Mouse (Mus musculus): ENCODE data around the gene Pard3b.

Pard3b gene

DNA sequence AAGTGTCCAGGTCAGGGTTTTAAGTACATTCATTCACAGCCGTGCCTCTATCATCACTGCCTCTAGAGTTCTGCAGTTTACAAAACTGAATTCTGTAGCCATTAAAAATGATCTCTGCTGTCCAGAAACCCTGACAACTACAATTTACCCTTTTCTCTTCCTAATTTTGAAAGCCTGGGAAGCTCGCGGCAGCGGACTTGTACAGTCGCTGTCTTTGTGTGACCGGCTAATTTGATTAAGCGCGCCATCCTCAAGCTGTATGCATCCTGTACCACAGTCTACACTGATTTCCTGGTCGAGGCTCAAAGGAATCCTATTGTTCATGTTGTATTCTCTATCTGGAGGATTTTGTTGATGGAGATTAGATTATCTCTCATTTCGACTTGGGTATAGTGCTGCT lies 448.8 kb downstream of the Pard3b start:
- no peak for DNase-seq (ENCODE audit: low read depth)

DNA sequence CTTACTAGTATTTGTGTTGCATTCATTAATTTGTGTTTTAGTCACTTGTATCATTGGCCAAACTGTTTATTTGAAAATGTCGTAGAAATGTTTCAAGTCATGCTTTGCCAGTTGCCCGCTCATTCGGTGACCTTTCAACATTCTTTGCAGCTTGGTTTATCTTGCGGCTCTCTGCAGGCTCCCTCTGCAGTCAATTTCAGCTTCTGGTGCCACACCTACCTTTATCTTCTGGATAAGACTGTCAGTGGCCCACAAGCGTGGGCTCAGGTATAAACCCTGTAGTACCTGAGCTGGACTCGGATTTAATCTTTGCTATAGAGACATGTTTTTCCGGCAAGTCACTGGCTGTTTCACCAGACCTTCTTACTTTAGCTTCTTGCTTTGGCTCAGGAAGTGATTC lies 456.3 kb downstream of the Pard3b start:
- no peak for DNase-seq (ENCODE audit: low read depth)

DNA sequence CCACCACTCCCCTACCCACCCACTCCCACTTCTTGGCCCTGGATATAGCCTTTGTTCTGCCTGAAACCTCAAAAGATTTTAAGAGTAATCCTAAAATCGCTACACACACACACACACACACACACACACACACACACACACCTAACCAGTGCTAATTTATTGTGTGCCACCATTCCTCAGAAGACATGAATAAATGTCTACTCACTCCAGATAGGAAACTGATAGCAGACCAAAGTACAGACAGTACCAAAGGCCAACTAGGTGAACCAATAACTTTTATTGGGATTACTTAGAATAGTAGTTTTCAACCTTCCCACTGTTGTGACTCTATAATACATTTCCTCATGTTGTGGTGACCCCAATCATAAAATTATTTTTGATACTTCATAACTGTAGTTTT lies 483.8 kb downstream of the Pard3b start:
- no peak for DNase-seq (ENCODE audit: low read depth)

DNA sequence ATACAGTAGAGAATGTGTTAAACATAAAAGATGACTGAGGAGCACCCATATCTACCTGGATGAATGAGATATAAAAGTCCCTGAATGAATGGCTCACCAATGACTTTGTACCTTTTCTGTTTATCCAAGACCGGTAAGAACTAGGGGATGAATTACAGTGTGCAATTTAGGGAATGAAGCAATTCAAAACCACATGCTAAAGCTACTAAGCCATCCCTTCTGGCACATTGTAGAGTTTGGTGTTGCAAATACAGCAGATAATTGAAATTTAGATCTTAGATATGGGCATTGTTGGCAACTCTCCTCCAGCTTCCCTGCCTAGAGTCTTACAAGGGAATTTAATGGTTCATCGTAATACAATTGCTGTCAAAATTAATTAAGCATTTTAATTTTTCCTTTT lies 490.6 kb downstream of the Pard3b start:
- DNase-seq (ENCODE audit: low read depth), result no peak

DNA sequence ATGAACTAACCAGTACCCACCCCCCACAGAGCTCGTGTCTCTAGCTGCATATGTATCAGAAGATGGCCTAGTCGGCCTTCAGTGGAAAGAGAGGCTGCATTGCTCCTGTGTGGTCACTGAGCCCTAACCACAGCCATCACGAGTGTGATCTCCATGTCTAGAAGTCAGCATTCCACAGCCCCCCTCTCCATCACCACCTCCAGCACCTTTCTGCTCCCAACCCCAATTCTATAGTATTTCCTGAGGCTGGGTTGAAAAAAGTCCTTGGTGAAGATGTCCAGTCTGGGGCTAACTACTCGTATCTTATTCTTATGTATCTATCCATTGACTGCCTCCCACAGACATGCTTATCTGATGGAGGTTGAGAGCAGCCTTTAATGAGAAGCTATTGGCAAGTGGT lies 509.5 kb downstream of the Pard3b start:
- no peak for DNase-seq (ENCODE audit: low read depth)

DNA sequence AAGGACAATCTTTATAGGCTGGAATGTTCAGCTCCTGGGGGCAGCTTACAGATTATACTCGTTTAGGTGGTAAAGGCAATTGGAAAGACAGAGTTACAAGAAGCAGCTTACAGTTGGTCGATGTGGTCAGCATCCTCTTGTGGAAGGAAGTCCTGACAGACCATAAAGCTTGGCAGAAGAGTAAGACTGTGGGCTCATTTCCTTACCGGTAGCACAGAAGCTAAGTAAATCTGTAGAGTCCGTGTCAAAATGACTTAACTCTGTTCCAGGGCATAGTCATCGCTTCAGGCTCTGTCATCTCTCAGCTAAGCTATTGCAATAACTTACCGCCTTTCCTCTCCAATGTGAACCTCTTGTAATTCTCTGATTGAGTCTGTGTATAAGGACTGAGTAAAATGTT lies 510.2 kb downstream of the Pard3b start:
- DNase-seq (ENCODE audit: low read depth), result no peak

DNA sequence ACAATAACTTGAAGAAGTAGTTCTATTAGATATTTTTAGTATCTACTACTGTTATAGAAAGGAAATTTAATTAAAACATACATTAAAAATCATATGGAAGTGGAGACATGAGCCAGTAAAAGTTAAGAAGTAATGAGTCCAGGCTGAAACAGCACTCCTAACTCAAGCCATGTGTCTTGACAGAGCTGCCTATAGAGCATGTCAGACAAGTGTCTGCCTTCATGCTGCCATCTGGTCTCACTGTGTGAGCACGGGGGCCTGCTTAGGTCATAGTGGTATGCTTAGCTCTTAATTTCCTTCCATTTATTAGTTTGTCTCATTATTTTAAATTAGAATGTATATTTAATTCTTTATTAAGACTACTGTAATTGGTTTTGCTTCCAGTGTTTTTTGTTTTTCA lies 517.3 kb downstream of the Pard3b start:
- DNase-seq (ENCODE audit: low read depth), result no peak

DNA sequence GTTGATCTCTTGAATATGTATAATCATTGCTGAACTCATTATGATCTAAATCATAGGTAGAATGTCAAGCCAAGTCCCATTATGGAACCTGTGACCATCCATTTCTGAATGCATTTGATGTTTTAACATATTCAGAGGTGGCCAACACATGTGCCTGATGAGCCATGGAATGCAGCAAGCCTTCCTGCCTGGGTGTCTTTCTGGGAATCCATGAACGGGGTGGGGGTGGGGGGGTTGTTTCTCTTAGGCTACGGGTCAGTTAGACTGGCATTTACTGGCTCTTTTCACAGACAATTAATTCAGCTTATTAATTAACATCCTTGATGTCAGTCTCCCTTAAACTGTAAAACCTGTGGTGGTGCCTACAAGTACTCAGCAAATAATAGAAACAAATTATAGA lies 521.0 kb downstream of the Pard3b start:
- DNase-seq (ENCODE audit: low read depth), result no peak

DNA sequence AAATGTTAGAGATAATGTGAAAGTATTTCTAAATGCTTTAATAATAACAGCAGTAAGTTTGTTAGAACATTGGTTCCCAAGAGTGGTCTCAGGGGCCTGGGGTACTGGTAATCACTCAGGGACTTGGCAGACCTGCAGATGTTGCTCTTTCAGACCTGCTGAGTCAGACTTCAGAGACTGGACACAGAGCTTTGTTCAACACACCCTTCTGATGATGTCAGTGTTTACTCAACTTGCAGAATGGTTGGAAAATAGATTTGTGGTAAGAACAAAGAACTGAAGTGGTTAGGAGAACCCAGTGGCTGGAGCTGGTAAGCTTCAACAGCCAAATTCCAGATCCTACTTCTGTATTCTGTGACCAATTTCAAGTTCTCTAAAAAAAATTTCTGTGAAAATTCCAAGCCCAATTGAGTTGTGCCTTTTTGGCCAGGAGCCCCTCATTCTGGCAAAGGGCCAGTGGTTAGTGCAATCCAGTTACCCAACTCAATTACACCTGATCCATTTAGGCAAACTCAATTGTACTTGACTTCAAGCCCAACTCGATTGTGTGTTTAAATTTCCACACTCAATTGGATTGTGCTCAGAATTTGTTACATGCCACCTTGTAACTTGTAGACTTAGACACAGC lies 536.5 kb downstream of the Pard3b start:
- no peak for DNase-seq (ENCODE audit: low read depth)

DNA sequence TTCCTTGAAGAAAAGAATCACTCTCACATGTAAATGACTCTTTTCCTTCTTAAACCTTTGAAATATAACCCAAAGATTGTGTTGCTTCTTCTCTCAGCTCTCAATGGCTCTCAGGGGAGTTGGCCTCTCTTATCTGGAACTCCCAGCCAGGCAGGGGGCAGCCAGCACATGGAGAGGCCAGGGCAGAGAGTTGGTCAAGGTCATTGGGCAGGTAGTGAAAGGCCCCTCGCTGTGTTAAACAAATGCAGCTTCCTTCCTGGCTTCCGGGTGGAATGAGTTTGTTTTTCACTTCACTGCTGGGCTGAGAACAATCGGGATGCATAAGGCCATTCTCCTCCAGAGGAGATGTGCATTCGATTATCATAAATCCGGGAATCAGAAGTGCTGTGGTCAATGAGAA lies 543.0 kb downstream of the Pard3b start:
- DNase-seq (ENCODE audit: low read depth), result no peak

DNA sequence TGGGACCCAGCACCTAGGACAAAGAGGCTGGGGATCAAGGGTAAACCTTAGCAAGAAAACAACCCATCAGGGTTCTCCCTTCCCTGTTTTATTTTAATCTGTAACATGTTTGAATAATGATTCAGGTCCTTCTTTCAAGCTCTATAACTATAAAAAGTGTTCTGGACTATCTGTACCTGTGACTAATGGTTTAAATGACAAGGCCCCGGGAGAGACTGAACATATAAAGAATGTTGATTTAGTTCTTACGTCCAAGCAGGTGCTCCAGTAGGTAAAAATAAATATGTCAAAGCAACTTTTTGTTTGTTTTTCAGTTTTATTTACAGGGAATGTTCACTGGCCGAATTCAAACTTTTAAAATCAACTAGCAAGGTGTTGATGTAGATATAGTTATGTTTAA lies 544.0 kb downstream of the Pard3b start:
- no peak for DNase-seq (ENCODE audit: low read depth)

DNA sequence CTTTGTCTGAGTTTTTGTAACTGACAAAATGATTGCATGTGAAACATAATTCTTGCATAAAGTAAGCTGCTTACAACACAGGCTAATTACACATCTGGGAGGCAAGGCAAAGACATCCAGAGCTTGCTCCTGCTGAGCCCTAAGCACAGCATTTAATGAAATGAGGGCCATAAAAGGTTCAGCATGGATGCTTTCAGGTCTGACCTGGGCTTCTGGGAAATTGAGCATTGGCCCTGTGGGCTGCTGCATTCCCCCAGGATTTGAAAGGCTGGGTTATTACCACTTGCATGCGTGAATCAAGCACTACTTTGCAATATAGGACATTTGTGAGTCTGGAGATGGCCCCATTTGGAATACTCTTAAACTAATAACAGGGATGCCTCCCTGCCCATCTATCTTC lies 552.2 kb downstream of the Pard3b start:
- no peak for DNase-seq (ENCODE audit: low read depth)

DNA sequence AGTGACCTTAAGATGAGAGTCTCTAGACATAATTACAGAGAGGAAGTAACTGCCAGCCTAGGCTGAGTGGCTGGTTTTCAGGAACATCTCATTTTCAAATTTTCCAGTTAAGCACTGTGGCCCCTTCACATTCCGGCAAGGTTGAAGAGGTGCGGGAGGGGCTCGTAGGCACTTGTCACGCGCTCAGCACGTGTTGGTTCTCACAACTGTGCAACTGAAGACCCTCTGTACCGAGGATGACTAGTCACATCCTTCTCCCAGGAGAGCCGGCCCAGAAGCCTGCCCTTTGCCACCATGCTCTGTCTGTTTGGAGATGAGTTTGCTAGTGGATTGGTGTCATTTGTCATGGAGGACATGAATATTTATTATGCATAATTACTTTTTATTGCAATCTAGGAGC lies 558.9 kb downstream of the Pard3b start:
- no peak for DNase-seq (ENCODE audit: low read depth)

DNA sequence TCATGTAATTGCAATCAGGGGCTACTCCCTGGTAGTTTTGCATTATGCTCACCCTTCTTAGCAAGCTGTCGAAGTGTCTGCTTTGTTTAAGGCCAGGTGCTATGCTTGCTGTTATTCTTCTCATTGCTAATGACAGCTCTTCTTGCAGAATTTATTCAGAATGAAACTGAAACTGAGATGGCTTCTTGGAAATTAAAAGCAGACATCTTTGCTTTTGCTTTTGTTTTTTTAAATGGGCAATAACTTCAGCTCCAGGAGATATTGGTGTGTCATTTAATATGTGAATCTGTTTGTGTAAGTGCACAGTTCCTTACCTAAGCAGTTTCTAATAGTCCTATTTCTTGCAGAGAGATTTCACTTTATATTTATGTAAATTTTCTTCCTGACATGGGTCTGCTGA lies 562.3 kb downstream of the Pard3b start:
- no peak for DNase-seq (ENCODE audit: low read depth)

DNA sequence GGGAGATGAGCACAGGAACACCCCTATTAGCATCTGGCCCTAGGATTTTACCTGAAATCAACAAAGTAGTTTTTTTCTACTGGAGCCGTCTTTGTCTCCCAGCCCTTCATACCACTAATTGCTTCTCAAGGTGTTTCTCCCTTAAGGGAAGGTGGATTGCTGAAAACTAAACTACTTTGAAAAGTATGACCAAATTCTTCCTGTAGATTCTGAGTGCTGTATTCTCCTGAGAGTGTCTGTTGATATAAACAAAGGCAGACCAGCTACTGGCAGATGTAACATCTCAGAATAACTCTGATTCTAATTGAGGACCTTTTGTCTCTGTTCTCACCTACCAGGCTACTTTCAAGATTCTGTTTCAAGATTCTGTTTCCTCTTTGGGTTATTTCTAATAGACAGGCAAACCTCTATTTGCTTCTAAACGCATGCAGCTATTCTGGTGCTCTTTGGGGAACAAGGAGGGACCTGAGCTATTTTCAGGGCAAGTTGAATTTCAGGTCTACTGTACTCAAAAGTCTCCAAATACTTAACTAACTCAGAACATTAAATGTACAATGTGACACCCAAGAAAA lies 563.1 kb downstream of the Pard3b start:
- no peak for DNase-seq (ENCODE audit: low read depth)

DNA sequence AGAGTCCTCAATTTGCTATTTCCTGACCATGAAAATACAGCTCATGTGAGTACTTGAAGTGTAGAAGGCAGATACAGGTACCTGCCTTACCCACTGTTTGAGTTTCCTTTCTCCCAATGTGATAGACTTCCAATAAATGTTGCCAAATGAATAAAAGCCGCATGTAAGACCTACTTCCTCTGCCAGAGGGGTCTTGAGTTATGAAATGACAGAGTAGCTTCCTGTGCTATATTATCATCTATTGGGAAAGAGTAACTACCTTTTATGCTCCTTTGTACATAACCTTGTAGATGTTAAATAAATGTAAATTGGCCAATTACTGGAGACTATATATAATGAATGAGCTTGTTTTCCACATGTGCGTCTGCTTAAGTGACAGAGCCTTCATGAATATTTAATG lies 574.7 kb downstream of the Pard3b start:
- no peak for DNase-seq (ENCODE audit: low read depth)

DNA sequence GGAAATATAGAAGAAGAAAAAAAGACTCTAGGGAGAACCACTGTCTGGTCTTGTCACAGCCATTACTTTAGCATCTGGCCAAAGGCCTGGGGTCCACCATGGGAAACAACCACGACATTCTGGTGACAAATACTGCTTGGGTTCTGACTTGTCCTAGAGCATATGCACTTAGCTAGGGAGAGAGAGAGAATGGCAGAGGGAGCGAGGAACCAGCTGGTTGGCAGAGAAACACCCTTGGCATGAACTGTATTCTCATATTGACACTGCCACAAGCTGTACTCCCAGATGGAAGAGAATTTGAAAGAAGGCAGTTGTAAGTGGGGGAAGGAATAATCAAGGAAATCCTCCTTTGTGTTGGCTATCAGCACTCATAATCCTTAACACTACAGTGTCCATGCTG lies 577.2 kb downstream of the Pard3b start:
- no peak for DNase-seq (ENCODE audit: low read depth)

DNA sequence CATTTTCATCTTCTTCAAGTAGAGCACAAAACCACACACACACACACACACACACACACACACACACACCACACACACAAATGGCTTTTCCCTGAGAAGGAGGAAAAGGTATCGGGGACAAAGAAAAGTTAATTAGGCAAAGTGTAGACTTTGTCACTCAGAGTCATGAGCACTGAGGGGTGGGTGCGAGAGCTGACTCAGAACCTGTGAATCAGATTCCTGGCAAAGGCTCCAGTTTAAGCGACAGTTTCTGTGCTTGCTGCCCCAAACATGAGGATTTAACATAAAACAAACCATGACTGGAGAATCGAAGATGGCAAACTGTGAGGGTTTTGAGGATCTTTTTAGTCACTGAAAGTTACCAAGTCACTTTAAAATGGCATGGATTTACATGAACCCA lies 577.9 kb downstream of the Pard3b start:
- no peak for DNase-seq (ENCODE audit: low read depth)

DNA sequence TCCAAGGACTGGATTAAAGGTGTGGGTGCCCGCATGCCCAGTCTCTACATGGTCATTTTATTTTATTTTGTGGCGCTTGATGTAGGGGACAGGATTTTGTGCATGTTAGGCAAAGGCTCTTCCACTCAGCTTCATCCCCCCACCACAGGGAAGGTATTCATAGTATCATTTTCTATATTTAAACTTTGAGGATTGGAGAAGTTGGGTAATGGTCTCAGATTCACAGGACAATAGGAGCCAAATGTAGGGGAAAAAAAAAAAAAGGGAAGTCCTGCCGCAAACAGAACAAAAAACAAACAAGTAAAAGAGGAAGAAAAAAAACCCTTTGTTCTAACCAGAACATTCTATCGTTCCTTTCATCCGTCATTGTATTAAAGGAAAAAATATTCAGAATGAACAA lies 590.5 kb downstream of the Pard3b start:
- DNase-seq (ENCODE audit: low read depth), result no peak

DNA sequence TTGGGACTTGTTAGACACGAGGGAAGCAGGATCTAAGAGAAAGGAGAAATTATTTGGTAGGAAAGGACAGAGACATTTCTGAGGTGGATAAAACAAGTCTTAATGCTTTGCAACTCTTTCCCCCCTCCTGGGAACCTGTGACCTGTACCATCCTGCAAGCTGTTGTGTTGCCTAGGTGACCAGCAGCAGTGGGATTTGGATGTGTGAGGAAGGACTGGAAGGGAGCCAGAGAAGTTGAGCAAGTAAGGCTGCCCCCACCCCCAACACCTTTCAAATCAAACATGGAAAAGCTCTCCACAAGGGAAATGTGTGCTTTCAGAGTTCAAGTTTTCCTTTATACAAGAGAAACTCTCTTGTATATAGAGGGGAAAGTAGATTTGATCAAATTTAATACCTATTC lies 595.4 kb downstream of the Pard3b start:
- DNase-seq (ENCODE audit: low read depth), result no peak

DNA sequence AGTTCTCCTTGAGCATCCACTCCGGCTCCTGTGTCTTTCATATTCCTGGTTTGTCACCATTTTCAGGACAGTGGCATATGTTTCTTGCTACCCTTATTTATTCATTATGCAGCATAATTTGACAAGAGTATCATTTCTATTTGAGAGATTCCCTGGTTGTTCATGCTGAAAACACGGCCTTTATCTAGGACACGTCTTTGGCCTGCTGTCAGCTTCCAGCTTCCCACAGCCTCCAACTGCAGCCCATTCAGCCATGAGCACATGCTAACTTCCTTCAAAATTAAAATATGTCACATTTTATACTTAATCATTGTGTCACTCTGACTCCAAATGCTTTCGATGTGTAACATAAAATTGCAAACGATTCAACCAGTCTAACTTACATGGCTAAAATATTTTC lies 596.5 kb downstream of the Pard3b start:
- DNase-seq (ENCODE audit: low read depth), result no peak

DNA sequence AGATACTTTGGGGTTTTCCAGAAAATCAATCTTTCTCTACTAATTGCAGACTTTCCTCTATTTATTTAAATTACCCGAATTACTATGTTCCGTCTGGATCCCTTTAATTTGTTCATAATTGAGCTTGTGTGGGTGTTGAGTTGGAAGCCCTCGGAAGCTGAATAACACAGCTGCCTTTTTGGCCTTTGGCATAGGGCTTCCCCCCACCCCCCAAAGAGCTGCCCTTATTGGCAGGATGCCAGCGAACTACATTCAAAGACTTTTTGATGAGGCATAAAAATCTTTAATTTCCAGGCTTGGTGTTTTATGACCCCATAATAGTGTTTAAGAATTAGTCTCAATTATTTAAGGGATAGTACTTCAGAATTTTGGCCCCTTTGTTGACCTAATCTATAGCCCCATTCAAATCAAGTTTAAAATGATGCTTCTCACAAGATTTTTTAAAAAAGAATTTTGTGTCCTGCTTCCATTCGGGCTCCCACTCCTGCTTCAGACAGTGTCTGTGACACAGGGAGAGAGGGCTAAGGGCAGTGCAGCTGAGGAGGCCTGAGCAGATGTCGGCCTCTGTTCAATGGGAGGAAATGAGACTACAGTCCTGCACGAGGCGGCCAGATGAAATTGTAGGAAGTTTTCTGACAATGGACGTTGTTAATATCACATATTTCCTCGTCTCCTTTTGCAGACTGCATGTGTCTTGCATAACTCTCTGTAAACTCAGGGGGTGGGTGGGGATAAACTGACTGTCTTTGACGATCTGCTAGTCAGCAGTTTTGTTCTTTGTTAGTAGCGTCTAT lies 605.8 kb downstream of the Pard3b start:
- no peak for DNase-seq (ENCODE audit: low read depth)

DNA sequence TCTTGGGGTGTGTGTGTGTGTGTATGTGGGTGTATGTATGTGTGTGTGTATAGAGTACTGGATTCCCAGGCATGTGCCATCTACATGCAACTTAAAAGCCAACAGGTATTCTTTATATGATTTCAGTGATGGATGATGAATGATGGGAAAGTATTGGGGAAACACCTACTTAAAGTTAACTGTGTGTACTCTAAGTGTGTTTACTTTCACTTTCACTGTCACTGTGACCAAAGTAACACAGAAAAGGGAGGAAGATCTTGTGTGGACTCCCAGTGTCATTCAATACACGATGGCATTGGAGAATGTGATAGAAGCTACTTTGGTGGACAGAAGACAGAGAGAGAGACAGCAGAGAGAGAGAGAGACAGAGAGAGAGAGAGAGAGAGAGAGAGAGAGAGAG lies 613.8 kb downstream of the Pard3b start:
- DNase-seq (ENCODE audit: low read depth), result peak; percentile 7

DNA sequence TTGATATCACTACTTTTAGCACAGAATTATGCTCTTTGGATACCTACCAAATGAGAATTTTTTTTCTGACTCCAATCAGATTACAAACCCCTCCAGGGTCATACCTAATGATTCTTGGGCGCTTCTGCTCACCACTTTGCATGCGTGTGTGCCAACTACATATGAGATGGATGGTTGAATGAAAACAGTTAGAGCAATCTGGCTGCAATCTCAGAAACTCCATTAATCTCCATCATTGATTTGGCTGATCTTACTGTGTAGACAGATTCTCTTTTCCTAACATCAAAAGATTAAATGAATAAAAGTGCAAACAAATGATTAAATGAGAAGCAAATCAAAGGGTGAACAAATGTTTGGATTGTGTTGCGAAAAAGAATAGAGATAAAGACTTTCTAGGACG lies 615.7 kb downstream of the Pard3b start:
- DNase-seq (ENCODE audit: low read depth), result no peak
